Mouse (Mus musculus): ENCODE measurements around the gene Btbd35f23.
"Not testable (repeated sequence)": the region's sequence is repeated elsewhere in the genome, so short reads cannot be mapped to it uniquely, and the experiment has no call there.

Btbd35f23 gene

DNA sequence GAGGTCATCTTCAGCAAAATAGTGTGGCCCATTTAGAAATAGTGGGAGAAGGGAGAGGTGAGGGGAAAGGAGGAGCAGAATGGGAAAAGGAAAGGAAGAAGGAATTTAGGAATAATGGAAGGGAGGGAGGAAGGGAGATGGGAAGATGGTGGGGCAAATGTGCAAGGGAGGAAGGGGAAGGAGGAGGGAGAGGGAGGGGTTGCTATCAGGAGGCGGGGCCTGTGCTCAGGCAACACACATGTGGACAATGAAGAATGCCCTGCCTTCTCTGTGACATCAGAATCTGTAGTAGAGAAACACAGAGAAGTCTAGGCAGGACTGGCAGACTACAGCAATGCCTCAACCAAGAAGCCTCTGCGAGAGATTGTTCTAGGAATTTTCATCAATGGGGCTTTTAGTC is at the start of gene Btbd35f23:
Gene Btbd35f23, plus strand, starts transcription at position 301 of the 400 bp plus-strand sequence.
- TF ChIP-seq GATA4 (IDR thresholded peaks at IDR 0.05; ENCODE audit: insufficient replicate concordance, low read length) = not testable (repeated sequence)

All from liver, adult (tissue).